Mouse (Mus musculus) cerebellum, adult 11 months (tissue): ENCODE measurements around the gene Unc93b1.

Experiments used
- DNase-seq: peaks from one replicate; pipeline ENCODE4 v3.0.0; 2022

Gene Unc93b1

DNA sequence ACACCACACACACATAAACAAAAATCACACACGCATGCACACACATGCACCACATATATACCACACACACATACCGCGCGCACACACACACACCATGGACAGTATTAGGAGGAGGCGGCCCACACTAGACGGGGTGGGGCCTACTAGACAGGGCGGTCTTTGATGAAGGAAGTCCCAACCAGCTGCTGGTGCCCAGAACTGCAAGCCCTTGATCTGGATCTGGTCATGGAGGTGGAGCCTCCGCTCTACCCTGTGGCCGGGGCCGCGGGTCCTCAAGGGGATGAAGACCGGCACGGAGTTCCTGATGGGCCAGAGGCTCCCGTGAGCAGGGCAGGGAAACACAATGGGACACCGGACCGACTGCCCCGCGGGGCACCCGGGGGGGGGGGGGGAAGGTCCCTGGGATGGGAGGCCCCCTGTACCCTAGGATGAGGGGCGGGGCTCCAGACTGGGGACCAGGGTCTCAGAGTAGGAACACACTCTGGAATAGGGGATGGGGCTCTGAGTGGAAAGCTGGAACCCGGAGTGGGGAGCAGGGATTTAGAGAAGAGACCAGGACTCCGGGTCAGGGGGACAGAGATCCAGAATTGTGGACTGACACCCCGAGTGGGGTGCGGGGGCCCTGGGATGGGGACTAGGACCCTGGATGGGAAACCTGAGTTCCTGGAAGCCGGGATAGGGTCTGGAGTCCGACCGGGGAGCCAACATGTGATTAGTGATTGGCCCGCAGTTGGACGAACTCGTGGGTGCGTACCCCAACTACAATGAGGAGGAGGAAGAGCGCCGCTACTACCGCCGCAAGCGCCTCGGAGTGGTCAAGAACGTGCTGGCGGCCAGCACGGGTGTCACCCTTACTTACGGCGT, at the start of gene Unc93b1:
Gene Unc93b1 (plus strand): TSS at position 155 of the 864 bp plus-strand sequence.
- DNase-seq = no peak

DNA sequence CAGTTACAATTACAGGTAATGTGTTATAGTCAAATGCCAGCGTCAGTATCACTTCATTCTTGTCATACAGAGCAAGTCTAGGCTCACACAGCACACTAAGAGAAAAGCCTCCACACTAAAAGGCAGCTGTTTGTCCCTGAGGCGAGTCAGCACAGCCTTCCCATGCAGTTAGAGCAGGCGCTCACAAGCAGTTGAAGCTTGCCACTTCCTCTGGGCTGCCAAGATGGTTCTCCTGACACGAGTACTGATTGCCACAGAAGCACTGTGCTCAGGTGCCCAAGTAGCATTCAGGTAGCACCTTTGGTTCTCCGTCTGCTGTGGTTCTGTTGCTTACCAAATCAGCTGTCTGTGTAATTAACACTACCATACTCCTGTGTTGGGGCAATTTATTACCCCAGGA, 45.9 kb upstream of the Unc93b1 start:
- DNase-seq = no peak

DNA sequence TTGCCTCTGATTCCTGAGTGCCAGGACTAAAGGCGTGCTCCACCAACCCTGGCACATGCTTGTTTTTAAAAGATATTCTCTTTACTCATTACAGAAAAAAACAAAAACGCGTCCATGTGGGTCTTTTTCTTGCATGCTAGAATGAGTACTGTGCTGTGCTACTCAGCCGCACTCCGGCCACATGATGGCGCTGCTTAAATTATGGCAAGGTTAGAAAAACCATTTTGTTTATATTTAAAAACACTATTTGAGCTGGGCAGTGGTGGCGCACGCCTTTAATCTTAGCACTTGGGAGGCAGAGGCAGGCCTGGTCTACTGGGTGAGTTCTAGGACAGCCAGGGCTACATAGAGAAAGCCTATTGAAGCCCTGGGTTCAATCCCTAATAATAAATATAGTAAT, 44.8 kb upstream of the Unc93b1 start:
- DNase-seq = no peak

DNA sequence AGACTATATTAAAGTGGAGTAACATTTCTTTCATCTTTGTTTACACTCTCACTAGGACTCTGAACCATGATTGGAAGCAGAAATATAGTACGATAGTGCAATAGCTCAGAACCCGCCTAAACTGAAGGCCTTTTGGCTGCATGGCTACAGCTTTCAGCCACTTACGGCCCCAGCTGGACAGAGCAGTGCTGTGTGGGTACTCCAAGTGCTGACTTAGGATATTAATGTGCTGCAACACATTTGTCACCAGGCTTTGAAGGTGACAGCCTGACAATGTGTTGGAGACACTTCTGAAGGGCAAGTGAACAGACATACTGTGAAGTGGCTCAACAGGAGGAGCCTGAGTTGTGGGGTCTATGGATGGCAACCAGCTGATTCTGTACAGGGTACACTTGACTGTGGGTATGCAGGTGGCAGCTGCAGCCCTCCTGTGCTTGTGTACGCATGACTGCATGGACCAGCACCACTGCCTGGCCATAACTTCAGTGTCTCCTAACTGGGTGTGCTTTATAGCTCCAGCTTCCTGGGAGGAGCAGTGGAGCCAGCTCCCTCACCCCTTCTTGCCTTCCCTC, 41.4 kb upstream of the Unc93b1 start:
- DNase-seq = no peak

DNA sequence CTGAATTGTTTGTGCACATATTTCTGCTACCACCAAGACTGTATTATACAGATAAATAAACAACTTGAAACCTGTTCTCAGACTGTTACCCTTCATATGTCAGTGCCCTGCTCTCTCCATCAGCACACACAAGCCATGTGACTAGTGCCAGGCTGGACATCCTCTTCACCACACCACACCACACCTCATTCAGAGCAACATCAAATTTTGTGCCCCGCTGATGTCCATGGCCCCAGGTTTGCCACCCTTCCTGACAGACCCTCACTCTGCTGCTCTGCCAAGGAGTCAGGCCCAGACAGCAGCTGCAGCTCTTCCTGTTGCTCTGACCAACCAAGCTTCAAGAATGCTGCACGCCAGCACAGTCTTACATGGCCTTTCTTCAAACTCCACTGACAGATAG, 40.7 kb upstream of the Unc93b1 start:
- DNase-seq = no peak

DNA sequence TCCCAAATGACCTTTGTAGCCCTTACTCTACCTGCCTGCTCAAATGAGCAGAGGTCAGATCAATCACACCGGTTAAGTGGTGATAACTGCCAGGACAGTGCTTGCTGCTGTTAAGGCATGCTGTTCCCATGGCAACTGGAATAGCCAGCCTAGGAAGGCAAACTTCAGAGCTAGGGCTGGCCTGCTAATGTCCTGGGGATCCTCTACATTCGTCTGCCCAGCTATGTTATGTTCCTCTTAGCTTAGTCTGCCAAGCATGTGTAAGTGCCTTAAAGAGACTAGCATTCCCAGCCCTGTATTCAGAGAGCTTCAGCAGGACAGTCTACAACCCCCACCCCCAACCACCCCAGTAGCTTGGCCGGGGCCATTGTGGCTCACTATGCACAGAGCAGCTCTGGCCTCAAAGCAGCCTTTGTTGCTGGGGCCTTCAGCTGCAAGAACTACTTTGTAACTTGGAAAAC, 39.8 kb upstream of the Unc93b1 start:
- no peak for DNase-seq

DNA sequence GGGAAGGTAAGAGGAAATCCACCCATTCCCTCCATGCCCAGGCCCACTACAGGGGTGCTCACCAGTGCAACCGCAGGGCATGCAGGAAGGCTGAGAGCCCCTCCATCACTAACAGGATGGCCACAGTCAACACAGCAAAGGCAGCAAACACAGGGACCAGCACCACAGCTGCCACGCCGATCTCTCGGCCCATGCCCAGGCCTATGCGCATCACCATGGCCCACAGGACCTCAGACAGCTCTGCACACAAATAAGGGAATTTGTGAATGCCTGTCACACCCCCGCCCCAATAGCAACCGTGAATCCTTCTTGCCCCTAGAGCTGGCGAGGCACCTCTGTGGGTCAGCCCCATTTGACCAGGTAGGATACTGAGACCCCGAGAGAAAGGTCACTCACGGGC, 38.8 kb upstream of the Unc93b1 start:
- no peak for DNase-seq

DNA sequence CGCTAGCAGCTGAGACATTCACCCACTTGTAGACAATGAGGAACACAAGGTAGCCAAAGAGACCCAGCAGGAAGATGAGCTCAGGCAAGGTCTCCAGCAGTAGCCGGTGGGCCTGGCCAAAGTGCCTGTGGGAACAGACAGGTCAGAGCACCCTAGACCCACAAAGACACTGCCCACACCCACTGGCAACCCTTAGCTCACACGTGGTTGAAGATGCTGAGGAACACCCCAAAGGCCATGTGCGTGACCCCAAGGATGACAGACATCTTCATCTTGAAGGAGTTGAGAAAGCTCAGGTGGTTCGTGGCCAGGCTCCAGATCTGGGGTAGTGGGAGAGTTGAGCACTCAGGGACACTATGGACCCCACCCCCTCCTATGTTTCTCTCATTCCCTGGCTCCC, 37.4 kb upstream of the Unc93b1 start:
- no peak for DNase-seq

DNA sequence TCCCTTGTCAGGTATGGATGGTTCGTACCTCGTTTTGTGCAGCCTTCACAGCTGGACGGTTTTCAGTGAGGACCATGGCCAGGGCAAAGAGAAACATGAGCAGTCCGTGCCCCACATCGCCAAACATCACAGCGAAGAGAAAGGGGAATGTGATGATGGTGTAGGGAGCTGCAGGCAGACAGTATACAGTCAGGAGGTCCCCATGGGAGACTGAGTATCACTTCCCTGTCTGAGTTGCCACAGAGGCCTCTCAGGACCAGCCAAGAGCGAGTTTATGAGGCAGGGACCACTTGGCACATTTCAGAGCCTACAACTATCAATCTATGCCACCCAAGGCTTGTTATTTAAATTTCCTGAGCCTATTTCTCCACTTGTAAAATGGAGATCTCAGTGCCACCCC, 36.0 kb upstream of the Unc93b1 start:
- DNase-seq = no peak

DNA sequence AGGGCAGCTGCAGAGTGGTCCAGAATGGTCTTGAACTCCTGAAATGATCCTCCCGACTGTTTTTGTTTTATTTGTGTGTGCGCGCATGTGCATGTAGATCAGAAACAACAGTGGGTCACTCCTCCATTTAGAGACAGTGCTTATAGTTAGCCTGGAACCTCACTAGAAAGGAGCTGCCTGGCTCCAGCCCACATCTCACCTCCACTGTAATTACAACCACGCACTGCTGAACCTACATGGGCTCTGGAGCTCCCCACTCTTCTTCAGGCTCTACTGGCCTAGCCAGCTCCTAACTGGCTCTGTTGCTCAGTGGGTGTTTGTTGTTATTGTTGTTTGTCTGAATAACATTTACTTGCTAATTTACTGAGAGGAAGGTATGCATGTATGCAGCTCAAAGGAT, 35.4 kb upstream of the Unc93b1 start:
- DNase-seq = no peak

DNA sequence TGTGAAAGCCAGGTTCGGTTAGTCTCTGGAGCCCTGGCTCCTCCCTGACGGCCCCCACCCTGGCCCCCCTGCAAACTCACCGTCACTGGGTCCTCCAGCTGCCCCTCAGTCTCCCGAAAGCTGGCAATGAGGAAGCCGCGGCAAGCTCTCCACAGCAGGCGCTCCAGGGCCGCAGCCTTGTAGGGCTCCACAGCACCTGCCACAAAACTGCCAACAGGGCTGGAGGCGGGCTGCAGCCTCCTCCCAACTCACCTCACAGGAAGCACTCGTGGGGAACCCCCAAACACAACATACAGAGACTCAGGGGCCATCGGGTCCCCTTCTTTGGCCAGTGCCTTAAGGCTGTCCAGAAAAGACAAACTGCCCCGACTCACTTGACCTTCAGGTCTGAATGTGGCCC, 32.0 kb upstream of the Unc93b1 start:
- no peak for DNase-seq

DNA sequence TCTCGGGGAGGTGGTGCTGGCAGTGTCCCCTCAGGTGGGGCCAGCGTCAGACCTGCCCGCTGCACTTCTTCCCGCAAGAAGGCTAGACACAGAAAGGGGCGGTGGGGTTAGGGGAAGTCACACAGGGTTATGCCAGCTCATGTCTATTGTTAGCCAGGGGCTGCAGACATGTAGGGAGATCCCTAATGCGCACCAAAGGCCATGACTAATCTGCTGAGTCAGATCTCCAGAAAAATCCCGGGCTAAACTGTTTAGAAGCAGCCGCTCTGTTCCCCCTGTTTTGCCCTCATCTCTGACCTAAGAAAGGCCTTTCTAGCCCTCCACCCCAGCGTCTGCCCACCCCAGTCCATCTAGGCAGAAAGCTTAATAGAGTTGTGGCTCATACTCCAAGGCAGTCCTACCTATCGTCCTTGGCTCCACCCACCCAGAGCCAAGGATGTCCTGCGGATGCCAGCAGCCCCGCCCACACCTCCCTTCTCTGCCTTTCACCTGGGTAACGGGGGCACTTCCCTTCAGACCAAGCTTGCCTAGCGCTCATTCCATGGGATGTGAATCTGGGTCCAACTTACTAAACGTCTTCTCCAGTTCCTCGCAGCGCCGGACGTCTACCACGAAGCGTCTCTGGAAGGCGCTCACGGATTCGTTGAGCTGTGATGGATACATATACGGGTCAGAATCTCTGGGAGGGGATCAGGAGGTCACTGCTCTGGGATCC, 31.2 kb upstream of the Unc93b1 start:
- DNase-seq = no peak

DNA sequence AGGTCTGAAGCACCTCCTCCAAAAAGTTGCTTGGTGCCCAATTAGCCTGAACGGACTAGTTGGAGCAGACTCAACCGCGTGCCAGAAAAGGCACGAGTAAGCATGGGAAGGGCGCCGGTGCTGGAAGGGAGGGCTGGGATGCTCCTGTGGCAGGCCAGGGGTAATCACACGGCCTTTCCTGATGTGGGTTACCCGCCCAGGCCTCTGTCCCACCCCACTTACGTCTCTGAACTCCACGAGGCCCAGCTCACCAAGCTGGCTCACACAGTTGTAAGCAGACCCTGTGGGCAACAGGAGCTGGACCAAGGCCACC, 30.7 kb upstream of the Unc93b1 start:
- DNase-seq = no peak

DNA sequence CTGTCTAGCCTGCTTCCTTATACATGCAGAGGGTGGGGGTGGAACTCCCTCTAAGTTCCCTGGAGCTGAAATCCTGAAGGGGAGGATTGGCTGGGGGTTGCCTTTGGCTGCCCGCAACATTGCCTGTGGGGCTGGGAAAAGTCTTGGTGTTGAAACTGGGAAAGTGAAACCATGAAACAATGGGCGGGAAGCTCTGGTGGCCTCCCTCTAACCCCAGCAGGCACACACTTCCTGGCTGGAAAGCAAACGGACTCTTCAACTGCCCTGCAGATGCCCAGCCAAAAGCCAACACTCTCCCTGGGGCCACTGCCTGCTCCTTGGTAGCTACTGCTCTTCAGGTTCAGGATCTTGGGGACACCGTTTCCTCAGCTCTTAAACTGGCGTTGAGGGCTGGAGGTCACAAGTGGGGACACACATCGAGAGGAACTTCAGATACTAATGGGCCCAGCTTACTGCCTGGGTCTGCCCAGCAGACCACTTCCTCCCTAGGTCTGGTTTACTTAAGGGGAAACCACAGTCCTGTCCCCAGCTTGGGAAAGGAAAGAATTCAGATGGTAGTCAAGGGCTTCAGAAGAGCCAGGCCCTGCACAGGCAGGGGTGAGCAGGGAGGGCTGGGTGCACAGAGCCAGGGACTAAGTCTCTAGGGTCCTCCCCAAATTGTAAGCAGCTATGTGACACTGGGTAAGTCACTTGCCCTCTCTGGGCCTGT, 29.6 kb upstream of the Unc93b1 start:
- DNase-seq = no peak

DNA sequence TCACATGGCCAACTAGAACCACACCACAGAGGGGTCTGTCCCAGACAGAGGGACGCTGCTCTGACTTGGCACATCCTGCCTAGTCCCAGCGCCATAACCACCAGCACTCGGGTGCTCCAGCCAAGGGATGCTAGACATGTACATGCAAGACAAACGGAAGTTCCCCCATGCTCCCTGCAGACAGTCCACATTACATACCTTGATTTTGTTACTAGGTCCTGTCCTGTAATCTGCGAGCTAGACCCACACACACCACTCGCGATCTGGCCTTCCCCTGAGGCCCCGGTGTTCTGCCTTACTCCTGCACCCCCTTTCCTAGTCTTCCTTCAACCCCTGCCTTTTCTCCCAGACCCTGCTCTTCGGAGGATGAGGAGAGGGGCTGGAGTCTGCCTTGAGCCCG, 28.7 kb upstream of the Unc93b1 start:
- DNase-seq = no peak

DNA sequence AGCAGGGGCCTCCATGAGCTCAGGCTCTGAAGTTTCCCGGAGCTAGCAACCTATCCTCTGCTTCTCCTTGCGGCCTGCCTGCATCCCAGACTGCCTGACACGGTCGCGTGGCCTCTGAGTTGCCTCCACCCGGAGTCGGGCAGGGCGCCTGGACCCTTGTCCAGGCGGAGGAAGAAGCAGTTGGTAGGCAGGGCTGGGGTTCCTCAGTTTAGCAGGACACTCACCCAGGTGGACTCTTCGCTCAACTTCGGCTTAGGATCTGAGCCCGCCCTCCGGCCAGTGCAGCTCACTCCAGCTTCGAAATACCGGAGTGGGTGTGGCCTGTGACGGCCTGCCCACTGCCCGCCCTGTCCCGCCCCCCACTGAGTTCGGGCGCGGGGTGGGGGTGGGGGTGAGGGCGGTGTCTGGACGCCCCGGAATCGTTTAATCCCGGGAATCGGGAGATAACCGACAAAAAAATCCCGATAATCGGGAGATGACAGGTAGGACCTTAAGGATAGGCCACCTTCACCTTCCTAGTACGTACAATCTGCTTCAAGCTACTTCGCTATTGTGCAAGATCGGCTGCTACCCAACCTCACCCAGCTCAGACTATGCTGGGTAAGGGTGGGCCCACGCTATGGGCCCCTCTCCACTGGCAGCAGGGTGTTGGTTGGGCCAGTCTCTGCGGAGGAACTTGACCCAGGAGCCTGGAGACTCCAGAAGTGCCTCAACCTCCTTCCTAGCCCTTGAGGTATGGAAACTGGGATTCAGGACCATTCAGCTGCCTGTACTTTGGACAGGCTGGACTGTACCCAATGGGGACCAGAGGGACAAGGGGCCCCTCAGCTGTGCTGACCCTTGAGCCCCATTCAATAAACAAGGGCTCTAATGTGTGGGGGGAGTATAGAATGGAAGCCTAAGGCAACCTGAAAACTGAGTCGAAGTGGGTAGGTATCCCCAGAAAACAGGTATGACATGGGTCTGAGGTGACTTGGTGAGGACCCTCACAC, 27.9 kb upstream of the Unc93b1 start, which contains the start of gene Tcirg1:
Gene Tcirg1 (minus strand): TSS at position 339 of the 992 bp plus-strand sequence.
- peak; percentile 40 for DNase-seq

DNA sequence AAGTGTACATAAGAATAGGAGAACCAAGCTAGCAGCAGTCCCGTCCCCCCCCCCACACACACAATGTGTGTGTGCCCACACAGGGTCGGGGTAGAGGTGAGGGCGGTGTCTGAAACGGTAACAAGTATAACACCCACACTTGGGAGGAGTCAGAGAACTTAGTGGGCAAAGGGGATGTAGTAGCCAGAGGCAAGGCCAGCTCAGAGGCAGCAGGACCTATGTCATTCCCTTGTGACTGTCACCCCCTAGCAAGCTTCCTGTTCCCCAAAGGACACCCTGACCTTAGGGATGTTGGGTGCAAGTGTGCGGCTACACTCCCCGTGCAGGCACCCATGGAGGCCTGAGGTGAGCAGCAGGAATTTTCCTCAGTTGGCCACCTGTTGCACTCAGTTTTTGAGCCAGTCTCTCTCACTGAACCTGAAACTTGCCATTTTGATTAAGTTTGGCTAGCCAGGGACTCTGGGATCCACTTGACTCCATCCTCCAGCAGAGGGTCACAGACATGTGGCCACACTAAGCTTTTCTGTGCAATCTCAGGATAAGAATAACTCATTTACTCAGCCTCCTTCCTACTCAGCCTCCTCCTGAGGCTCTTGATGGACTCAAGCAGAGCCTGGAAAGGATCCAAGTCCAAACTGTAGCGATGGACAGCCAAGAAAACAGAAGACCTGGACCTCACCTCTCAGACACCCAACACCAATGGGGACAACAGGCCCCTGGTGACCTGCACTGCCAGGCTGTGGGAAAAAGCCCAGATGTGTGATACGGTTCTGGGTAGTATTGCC, 26.9 kb upstream of the Unc93b1 start:
- no peak for DNase-seq

DNA sequence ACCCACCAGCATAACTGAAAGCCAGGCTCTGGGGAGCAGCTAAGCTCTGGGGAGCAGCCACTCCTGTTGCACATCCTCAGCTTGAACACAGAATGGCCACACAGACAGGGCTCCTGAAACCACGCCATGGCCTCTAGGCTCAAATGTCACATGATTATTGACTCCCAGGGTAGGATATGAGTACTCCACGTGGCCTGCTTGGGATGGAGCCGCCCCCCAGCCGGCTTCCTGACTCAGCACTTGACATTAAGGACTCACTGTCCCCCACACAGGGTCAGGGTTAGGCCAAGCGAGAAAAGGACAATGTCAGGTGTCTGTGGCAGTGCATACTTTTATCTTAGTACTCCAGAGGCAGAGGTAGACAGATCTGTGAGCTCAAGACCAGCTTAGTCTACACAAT, 24.8 kb upstream of the Unc93b1 start:
- no peak for DNase-seq

DNA sequence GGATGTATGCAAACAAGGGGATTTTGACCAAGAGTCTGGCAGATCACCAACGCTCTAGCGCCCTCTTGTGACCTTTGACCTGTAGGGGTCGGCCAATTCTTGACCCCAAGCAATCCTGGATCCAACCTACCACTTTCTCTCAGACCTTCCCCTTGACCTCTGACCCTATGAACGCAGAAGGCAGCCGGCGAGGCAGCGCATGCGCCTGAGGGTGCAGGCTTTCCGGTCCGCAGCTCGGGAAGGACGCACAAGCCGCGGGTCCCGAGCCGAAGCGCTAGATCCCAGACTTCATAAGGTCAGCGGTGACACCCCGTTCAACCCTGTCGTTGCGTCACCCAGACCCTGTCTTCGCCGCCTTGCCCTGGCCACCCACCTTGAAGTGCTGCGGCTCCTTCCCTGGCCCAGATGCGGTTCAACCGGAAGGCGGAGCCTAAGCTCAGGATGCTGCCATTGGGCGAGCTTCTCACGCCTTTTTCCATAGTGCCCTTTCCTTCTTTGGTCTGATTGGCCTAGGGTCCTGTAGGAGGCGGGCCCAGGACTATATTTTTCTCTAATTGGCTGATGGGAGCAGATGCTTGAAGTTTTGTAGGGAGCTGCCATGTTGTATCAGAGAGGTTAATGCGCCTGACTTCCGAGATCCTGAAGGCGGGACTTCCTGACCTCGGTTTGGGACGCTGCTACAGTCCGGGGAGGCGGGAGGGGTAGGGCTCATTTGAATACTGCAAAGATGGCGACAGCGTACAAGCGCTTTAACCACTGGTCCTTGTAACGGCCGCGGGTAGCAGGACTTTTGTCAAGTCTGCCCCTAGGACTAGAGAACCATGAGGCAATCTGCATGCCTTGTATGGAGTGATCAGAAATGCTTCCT, 22.4 kb upstream of the Unc93b1 start, which contains the start of gene Ndufs8:
Gene Ndufs8 (minus strand): TSS at position 438 of the 868 bp plus-strand sequence.
- DNase-seq = peak; percentile 93

DNA sequence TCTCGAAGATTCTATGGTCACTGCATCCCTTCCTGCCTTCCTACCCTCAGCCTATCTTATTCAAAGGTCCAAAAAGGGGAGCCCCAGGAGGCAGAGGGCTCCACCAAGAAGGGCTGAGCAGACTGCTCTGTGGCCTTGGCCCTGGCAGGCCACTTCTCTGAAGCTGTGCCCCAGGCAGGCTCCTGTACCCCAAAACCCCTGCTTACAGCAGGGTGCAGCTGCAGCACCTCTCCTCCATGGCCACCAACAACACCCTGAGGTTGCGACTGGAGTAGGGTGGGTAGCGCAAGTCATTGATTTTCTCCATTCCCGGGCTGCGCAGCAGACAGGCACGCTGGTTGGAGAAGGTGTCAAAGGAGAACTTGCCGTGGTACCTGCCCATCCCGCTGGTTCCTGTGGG, 21.3 kb upstream of the Unc93b1 start:
- no peak for DNase-seq
